Mouse (Mus musculus) hematopoietic stem cell, adult 5-6 weeks (primary cell): ENCODE measurements around the gene 1110057P08Rik. TPM values are rescaled to one million over a fixed set of nuclear protein-coding genes. Genes with fewer than 3 reads are reported as not detected.
"Not testable (repeated sequence)": the region's sequence is repeated elsewhere in the genome, so short reads cannot be mapped to it uniquely, and the experiment has no call there.

Source experiments
- ATAC-seq, 2 experiments: fragments of 125-278 bp in 1 of 2; replicated peaks in 1 of 2; 2 replicates each; pipeline ENCODE4 v1.8.0; 2016 to 2017; ENCODE audit warnings: inconsistent platforms in 2 of 2, mild to moderate bottlenecking in 2 of 2, moderate number of reproducible peaks in 2 of 2, low read depth in 1 of 2, moderate TSS enrichment in 1 of 2; ENCODE audit not compliant: low FRiP score in 2 of 2, poor library complexity in 2 of 2, severe bottlenecking in 2 of 2, insufficient read depth in 1 of 2, low TSS enrichment in 1 of 2
- total RNA-seq: library from RNA; stranded (forward); fragments of 172-1452, 232-1000 nt; gene quantifications from 2 replicates; pipeline ENCODE4 v1.2.3, GENCODE M21; 2017

1110057P08Rik gene
- total RNA-seq, result not detected in 2 replicates

GRCm38 (mm10) chr16:89174435-89174834 lies at the start of gene 1110057P08Rik:
Gene 1110057P08Rik (plus strand): TSS chr16:89174735.
- ATAC-seq, result no peak

- ATAC-seq, result no peak
Measured at GRCm38 (mm10) chr16:89140551-89140950, 34.0 kb upstream of the 1110057P08Rik start, which contains the start of gene Gm6358. Gene Gm6358 (plus strand): TSS chr16:89140851.

- ATAC-seq, result no peak
Measured at GRCm38 (mm10) chr16:89150786-89151185, 23.7 kb upstream of the 1110057P08Rik start, which contains the start of gene Gm10061. Gene Gm10061 (plus strand): TSS chr16:89151086.

GRCm38 (mm10) chr16:89157652-89158051 lies 16.9 kb upstream of the 1110057P08Rik start, which contains the start of gene Gm9789:
Gene Gm9789 (plus strand): TSS chr16:89157952.
- ATAC-seq, result no peak

- ATAC-seq, result not testable (repeated sequence)
Measured at GRCm38 (mm10) chr16:89169190-89169589, 5.3 kb upstream of the 1110057P08Rik start, which contains the start of gene Gm7735. Gene Gm7735 (plus strand): TSS chr16:89169490.

GRCm38 (mm10) chr16:89188621-89189020 lies 14.1 kb downstream of the 1110057P08Rik start:
- no peak for ATAC-seq

- no peak for ATAC-seq
Measured at GRCm38 (mm10) chr16:89205561-89205960, 31.0 kb downstream of the 1110057P08Rik start, which contains the start of gene Krtap20-2. Gene Krtap20-2 (plus strand): TSS chr16:89205861.

Other genes starting within 250 kb of the 1110057P08Rik start
- gene Krtap19-9b, start 242.5 kb upstream of the 1110057P08Rik start, total RNA-seq, result not detected in 2 replicates
- gene Krtap16-3, start 211.9 kb upstream of the 1110057P08Rik start, total RNA-seq, result not detected in 2 replicates
- not detected in 2 replicates for gene Krtap22-2, start 164.0 kb upstream of the 1110057P08Rik start, total RNA-seq
- not detected in 2 replicates for gene Gm10229, start 159.5 kb upstream of the 1110057P08Rik start, total RNA-seq
- gene Krtap6-1, start 143.0 kb upstream of the 1110057P08Rik start, total RNA-seq, result not detected in 2 replicates
- not detected in 2 replicates for gene Gm10228, start 133.3 kb upstream of the 1110057P08Rik start, total RNA-seq
- gene Krtap6-5, start 126.9 kb upstream of the 1110057P08Rik start, total RNA-seq, result not detected in 2 replicates
- gene 1110025L11Rik, start 110.7 kb upstream of the 1110057P08Rik start, total RNA-seq, result not detected in 2 replicates
- not detected in 2 replicates for gene Krtap6-3, start 90.7 kb upstream of the 1110057P08Rik start, total RNA-seq
- gene Gm6358, start 33.9 kb upstream of the 1110057P08Rik start, total RNA-seq, result not detected in 2 replicates
- not detected in 2 replicates for gene Gm10061, start 23.6 kb upstream of the 1110057P08Rik start, total RNA-seq
- gene Gm9789, start 16.8 kb upstream of the 1110057P08Rik start, total RNA-seq, result not detected in 2 replicates
- not detected in 2 replicates for gene Gm7735, start 5.2 kb upstream of the 1110057P08Rik start, total RNA-seq
- gene Krtap20-2, start 31.1 kb downstream of the 1110057P08Rik start, total RNA-seq, result not detected in 2 replicates
- gene Krtap21-1, start 229.1 kb downstream of the 1110057P08Rik start, total RNA-seq, result not detected in 2 replicates
- not detected in 2 replicates for gene Krtap6-2, start 245.4 kb downstream of the 1110057P08Rik start, total RNA-seq